ENCODE assay signal across 21 mouse cellular contexts in the genomic region with DNA sequence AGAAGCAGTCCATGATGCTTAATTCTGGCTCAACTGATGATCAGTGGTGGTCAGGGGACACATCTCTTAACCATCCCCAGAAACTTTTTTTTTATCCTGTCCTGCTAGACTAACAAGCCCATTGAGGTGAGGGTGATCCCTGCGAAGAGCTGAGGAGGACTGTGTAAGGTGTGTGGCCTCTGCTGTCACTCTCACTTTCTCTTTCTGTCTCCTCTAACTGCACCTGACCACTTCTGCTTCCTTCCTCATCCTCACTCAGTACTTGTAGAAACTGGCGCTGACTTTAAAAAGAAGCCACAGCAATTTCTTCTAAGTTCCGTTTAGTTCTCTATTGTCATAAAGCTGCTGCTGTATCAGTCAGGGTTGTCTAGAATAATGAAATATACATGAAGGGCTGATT. TPM values are rescaled to one million over a fixed set of nuclear protein-coding genes. Genes with fewer than 3 reads are reported as not detected.
DNase-seq lines count a peak whose midpoint lies in the region; ATAC-seq lines count a peak whose summit lies in the region.
"Had no signal": no experiment of that assay in that cellular context is flagged by ENCODE, and none has a peak within 500 bp of the region (broad histone marks: within the 10 kb centered on the region; RNA-seq: fewer than 3 reads in every experiment).

No protein-coding gene starts in this region.

- ATAC-seq in common myeloid progenitor, adult 5-6 weeks (replicated peaks; ENCODE audit: low read depth, poor library complexity, severe bottlenecking) = peak; percentile 50
- peak; percentile 63 to 68 for ATAC-seq in hematopoietic stem cell, adult 5-6 weeks (replicated peaks in 1 of 2; ENCODE audit: insufficient read depth in 1 of 2, low FRiP score in 2 of 2, low TSS enrichment in 1 of 2, low read depth in 1 of 2, poor library complexity in 2 of 2, severe bottlenecking in 2 of 2)
- peak; percentile 46 for ATAC-seq in megakaryocyte progenitor cell, adult 5-6 weeks (replicated peaks; ENCODE audit: poor library complexity)
- ATAC-seq: forebrain, embryonic 14.5 days; forebrain, embryonic 16.5 days; Patski had no signal

- intact Hi-C loops in gastrocnemius, postnatal 14 days (cut with DNase I; ENCODE audit: low total_unique reads) = no loop called here

- peak; percentile 44 for DNase-seq in heart, adult 11 months
- DNase-seq in heart, postnatal 4 days = no peak
- DNase-seq in gastrocnemius, postnatal 14 days = no peak
- DNase-seq in left cerebral cortex, adult 9 months (ENCODE audit: low spot score in 2 of 2) = no peak
- DNase-seq in right cerebral cortex, adult 2 months (ENCODE audit: low spot score in 2 of 2) = no peak
- DNase-seq: adrenal gland, adult 2 months; adrenal gland, postnatal 10 days; adrenal gland, postnatal 25 days; cerebellum, adult 11 months; cerebellum, adult 18-20 months; cerebellum, adult 8-10 months; cerebellum, adult 9-11 months; cerebellum, postnatal 14 days; cerebellum, postnatal 36 days had no signal

RNA-seq across cellular contexts. Expression of gene Them7, which starts 39.0 kb away (rescaled TPM):
- total RNA-seq in heart, postnatal 4 days (2021) = 1 to 10 TPM in 1 of 2 experiments, under 1 TPM in 1; 0.61 to 1.6 TPM
- 2.1 and 2.5 TPM in 2 replicates for total RNA-seq in common myeloid progenitor, adult 5-6 weeks (2017)
- 5.4 and 5.6 TPM in 2 replicates for total RNA-seq in hematopoietic stem cell, adult 5-6 weeks (2017)
- 7.3 and 9.2 TPM in 2 replicates for total RNA-seq in megakaryocyte progenitor cell, adult 5-6 weeks (2015)
- total RNA-seq in megakaryocyte progenitor cell, adult 5-6 weeks (2017) = 1.9 and 2.1 TPM in 2 replicates
- not detected for total RNA-seq in gastrocnemius, postnatal 14 days (2021)
- total RNA-seq: G1E had no signal

RNA-seq across cellular contexts. Expression of gene Wt1, which starts 58.8 kb away (rescaled TPM):
- 10 to 100 TPM; 19.7 to 21.5 TPM for total RNA-seq in heart, postnatal 4 days (2021)
- total RNA-seq in common myeloid progenitor, adult 5-6 weeks (2017) = not detected in 2 replicates
- total RNA-seq in hematopoietic stem cell, adult 5-6 weeks (2017) = not detected in 2 replicates
- not detected in 2 replicates for total RNA-seq in megakaryocyte progenitor cell, adult 5-6 weeks (2015)
- total RNA-seq in megakaryocyte progenitor cell, adult 5-6 weeks (2017) = not detected in 2 replicates
- total RNA-seq in gastrocnemius, postnatal 14 days (2021) = not detected

Comparison
In these comparisons a context has a peak if more than half of its experiments do, and no peak if none do; other contexts are left out.
1. RNA of gene Wt1, which starts 58.8 kb away (total RNA-seq): 19.7 to 21.5 TPM in heart, postnatal 4 days; not detected in gastrocnemius, postnatal 14 days, not detected in common myeloid progenitor, adult 5-6 weeks, not detected in hematopoietic stem cell, adult 5-6 weeks and not detected in megakaryocyte progenitor cell, adult 5-6 weeks; every median in the first group is over 10 times any median in the second.
2. Peak in every context shown above with its lines, with median percentiles within 50 percentile points of each other: ATAC-seq.